Mouse (Mus musculus): ENCODE measurements around the gene Crb3.

The Crb3 gene

DNA sequence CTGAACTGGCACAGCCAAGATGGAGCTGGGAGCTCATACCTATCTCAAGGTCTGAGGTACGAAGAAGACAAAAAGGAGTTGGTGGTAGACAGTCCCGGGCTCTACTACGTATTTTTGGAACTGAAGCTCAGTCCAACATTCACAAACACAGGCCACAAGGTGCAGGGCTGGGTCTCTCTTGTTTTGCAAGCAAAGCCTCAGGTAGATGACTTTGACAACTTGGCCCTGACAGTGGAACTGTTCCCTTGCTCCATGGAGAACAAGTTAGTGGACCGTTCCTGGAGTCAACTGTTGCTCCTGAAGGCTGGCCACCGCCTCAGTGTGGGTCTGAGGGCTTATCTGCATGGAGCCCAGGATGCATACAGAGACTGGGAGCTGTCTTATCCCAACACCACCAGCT is 48.2 kb downstream of the Crb3 start:
- H3K27me3 ChIP-seq (ENCODE audit: control insufficient read depth, insufficient read depth, low read length, poor library complexity, severe bottlenecking) = no peaks in the 10 kb centered on the region
- no peaks in the 10 kb centered on the region for H3K36me3 ChIP-seq (ENCODE audit: control insufficient read depth, insufficient read depth, low read length, poor library complexity, severe bottlenecking)
- no peak for DNase-seq (ENCODE audit: low read depth, low spot score)

GRCm38 (mm10) chr17:57108040-57108665 is 49.2 kb downstream of the Crb3 start:
- DNase-seq (ENCODE audit: low read depth, low spot score) = no peak
- H3K27me3 ChIP-seq (ENCODE audit: control insufficient read depth, insufficient read depth, low read length, poor library complexity, severe bottlenecking) = no peaks in the 10 kb centered on the region
- H3K36me3 ChIP-seq (ENCODE audit: control insufficient read depth, insufficient read depth, low read length, poor library complexity, severe bottlenecking) = no peaks in the 10 kb centered on the region

- DNase-seq (ENCODE audit: low read depth, low spot score) = no peak
- no peaks in the 10 kb centered on the region for H3K27me3 ChIP-seq (ENCODE audit: control insufficient read depth, insufficient read depth, low read length, poor library complexity, severe bottlenecking)
- no peaks in the 10 kb centered on the region for H3K36me3 ChIP-seq (ENCODE audit: control insufficient read depth, insufficient read depth, low read length, poor library complexity, severe bottlenecking)
These were observed 49.8 kb downstream of the Crb3 start for GRCm38 (mm10) chr17:57108666-57109171.

- no peak for DNase-seq (ENCODE audit: low read depth, low spot score)
- no peaks in the 10 kb centered on the region for H3K36me3 ChIP-seq (ENCODE audit: control insufficient read depth, insufficient read depth, low read length, poor library complexity, severe bottlenecking)
- no peaks in the 10 kb centered on the region for H3K27me3 ChIP-seq (ENCODE audit: control insufficient read depth, insufficient read depth, low read length, poor library complexity, severe bottlenecking)
These were observed 51.1 kb downstream of the Crb3 start for GRCm38 (mm10) chr17:57110005-57110404.

DNA sequence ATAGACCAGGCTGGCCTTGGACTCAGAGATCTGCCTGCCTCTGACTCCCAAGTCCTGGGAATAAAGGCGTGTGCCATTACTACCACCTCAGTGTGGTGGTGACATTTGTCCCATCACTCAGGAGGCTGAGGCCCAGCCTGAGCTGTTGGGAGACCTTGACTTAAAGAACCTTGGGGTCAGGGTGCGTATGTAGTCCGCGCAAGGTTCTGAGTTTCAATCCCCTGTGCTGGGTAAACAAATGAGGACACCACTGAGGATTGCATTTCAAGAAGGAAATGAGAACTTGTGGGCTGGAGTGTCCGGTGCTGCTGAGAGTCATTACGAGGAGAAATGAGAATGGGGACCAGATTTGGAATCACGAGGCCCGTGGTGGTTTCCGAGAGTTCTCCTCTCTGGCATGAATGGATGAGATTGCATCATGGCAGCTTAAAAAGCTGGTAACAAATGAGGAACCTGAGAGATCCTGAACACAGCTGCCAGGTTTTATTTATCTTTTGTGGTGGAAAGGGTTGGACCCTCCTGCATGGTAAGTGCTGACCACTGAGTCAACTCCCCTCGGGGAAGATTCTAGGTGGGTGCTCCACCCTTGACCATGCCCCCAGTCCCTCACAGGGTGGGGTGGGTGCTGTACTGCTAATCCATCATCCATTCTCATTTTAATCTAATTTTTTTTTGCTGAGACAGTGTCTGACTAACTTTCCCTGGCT is 54.0 kb downstream of the Crb3 start:
- H3K36me3 ChIP-seq (ENCODE audit: control insufficient read depth, insufficient read depth, low read length, poor library complexity, severe bottlenecking) = no peaks in the 10 kb centered on the region
- DNase-seq (ENCODE audit: low read depth, low spot score) = no peak
- no peaks in the 10 kb centered on the region; the same call in 1 of the 2 replicates for H3K27me3 ChIP-seq (ENCODE audit: control insufficient read depth, insufficient read depth, low read length, poor library complexity, severe bottlenecking)

Data from splenic B cell, adult 2 months (primary cell).